Mouse (Mus musculus): ENCODE data around the gene Adra2b.

Adra2b gene

DNA sequence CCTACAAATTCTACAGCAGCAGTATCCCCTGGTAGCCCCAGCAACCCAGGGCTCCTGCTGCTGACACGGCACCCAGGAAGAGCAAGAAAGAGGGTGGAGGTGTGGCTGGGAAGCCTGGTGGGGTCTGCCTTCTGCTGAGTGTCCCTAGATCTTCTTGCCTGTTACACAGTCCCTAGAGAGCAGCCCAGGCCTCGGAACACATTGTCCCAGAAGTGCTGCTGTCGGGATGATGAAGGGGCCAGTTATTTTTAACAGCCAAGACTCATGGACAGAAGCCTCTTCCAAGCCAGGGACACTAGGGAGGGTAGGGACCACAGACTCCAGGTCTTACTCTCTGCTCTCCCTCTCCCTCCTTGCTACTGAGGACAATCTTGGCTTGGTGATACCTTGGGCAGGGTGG is 16.2 kb downstream of the Adra2b start:
- in situ Hi-C loops (cut with MseI, MboI), result no loop called here

DNA sequence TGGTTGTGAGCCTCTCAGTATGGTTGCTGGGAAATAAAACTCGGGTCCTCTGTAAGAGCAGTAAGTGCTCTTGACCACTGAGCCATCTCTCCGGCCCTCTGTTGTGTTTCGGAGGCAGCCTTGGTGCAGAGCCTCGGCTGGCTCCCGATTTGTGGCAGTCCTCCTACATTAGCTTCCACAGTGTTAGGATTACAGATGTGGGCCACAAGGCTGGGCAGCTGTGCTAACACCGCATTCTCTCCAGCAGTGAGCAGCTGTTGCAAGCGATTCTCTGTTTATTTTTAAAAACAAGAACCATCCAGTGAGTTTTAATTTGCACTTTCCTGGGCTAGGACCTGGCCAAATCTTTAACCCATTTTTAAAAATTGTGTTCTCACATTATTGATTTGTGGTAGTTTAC is 20.9 kb downstream of the Adra2b start:
- in situ Hi-C loops (cut with MseI, MboI), result no loop called here

DNA sequence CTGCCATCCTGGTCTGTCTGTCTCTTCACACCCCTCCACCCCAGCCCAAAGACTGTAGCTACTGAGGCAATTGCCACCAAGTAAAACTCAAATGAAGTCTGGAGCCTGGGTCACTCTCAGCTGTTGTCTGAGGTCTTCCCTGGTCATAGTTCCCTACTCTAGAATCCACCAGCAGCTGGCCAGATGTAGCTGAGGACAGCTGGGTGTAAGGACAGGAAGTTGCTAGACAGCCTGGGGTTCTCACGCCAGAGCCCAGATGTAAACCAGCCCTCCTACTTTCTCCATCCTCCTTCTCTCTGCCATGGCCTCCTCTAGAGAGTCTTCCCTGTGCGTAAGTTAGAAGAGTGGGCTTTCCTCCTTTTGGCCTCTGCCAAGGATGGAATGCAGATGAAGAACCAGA is 24.5 kb downstream of the Adra2b start:
- in situ Hi-C loops (cut with MseI, MboI), result no loop called here

DNA sequence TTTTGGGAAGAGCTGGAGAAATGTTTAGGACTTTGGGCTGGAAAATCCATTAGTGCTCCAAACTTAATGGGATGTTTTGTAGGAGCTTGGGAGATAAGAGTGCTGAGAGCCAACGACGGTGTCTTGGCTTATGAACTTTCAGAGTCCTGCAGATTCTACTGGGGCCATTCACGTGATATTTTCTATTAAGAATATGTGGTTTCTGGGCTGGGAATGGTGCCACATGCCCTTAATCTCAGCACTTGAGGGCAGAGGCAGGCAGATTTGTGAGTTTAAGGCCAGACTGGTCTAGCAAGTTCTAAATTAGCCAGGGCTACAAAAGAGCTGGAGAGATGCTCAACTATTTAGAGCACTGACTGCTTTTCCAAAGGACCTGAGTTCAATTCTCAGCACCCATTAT is 27.3 kb downstream of the Adra2b start:
- in situ Hi-C loops (cut with MseI, MboI), result no loop called here

DNA sequence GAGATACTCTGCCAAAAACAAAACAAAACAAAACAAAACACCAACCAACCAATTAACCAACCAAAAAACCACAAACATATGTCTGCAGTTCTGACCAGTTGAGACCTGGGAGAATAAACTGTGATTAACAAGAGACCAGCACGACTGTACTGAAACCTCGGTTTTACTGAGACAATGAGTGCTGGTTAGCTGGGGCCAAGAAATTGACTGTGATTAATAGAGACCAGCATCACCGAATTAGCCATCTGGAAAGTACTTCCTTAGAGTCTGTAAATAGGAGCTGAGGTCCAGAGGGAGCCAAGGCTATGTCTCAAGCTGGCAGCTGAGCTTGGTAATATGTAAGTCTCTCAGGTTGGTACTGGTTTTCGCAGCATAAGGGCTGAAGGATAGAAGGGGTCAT is 27.8 kb downstream of the Adra2b start:
- in situ Hi-C loops (cut with MseI, MboI), result no loop called here

DNA sequence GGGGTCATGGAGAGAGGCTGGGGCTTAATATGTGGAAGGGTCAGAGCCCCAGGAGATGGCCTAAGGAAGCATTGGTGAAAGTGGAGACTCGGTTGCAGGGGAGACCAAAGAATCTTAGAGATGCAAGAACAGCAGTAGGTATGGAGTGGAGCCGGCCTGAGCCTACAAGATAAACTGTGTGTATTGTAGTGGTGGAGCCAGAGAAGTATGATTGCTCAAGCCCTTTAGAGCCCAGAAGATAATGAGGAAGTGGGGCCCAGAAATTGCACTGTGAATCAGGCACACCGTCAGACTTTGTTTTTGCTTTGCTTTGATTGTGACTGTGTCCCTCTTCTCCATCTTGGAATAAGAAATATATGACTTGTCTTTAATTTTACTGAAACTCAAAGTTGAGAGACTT is 28.3 kb downstream of the Adra2b start:
- in situ Hi-C loops (cut with MseI, MboI), result no loop called here

DNA sequence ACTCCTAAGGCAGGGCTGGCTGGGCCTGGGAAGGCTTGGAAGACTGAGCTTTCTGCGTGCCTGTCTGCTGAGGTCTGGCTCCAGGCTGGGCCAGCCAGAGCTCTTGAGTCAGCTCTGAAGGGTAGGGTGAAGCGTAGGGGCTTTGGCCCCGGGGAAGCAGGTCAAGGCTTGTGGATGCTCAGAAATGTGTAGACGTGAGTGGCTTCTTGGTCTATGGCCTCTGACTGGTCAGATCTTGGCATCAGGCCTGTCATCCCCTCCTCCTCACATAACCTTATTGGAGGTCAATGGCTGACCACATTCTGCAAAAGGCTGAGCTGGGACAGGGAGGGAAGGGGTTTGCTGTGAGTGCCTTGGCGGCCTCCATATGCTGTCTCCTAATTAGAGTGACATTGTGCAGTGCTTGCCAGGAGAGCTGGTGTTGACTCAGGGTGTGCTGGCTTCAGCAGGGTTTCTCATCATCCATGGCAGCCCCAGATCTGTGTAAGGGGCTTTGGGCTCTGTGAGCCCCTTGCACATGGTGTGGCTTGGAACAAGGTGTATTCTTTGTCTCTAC is 31.7 kb downstream of the Adra2b start:
- in situ Hi-C loops (cut with MseI, MboI), result no loop called here

DNA sequence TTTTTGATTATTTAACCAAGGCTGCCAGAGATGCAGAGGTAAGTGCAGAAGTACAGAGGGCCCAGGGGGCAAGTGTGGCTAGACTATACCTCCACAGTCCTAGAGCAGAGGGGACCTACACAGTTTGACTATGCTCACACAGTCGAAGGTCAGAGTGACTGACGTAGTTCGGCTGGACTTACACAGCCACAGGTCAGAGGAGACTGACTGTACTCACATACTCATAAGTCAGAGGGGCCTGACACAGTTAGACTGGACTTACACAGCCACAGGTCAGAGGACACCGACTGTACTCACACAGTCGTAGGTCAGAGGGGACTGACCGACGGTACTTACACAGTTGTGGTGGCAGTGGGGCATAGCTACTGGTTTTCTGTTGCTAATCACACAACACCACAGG is 35.7 kb downstream of the Adra2b start:
- in situ Hi-C loops (cut with MseI, MboI), result no loop called here

DNA sequence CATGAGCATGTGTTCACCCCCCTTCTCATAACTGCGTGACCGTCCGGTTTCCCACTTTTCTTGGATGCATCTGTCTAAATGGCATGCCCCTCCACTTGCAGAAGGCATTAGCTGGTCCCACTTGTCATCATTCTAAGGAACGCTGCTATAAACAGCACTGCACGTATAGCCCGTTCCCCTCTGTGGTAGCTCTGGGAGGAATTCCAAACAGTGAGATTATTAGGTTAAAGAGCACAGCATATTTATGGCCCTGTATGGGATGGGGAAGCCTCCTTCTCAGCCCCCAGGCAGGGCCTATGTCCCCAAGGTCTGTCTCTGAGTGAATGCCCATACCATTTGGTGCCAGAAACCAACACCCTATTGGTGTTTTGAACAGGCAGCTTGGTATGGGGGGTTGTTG is 48.1 kb downstream of the Adra2b start:
- in situ Hi-C loops (cut with MseI, MboI), result no loop called here

DNA sequence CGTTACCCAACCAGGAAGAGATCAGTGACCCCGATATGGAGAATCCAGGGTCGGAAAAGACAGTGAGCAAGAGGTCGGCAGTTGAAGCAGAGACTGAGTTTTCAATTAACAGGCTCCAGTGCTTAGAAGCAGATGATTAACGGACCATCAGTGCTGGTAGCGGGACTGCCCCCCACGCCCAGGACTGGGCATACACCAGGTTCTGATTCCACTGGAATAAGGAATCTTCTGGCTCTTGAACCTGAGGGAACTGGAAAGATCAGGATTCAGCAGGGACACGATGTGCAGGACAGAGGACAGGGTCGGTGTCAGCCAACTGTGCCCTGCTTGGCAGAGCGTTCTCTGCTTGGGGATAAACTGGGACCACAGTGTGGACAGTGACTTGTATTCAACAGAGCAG is 52.8 kb downstream of the Adra2b start:
- in situ Hi-C loops (cut with MseI, MboI), result no loop called here

DNA sequence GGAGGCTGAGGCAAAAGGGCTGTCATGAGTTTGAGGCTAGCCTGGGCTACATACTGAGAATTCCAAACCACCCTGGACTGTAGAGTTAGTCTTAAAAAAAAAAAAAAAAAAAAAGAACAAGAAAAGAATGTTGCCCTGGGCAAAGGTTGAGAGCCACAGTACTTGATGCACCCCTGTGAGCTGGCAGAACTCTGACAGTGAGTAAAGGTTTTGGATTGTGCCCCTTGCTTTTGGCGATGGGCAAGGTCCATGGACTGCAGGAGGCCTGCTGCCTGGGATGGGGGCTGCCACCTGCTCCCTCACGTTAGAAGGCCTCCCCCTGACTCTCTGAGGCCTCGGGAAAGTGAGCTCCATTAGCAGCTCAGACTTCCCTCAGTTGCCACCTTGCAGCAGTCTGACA is 53.7 kb downstream of the Adra2b start:
- in situ Hi-C loops (cut with MseI, MboI), result no loop called here

Measured in mouse trophoblast stem cell (cell line).